Mouse (Mus musculus) MEL (cell line): ENCODE data around the gene Mtss1l. TPM values are rescaled to one million over a fixed set of nuclear protein-coding genes. Genes with fewer than 3 reads are reported as not detected.

Source experiments
- DNase-seq: peaks from one replicate; pipeline ENCODE4 v3.0.0; 2011; ENCODE audit warnings: low read depth, low spot score
- H3K27ac ChIP-seq: 2 replicates; pipeline ENCODE4 v1.5.1; 2012; ENCODE audit warnings: low read depth, mild to moderate bottlenecking, control low read depth, low read length, moderate library complexity; ENCODE audit not compliant: control insufficient read depth
- H3K27me3 ChIP-seq, 2 experiments: fragments of 150-350 bp in 1 of 2; sonication (generic) in 1 of 2; 2 replicates each; pipeline ENCODE4 v1.6.1; 2012; ENCODE audit warnings: low read length in 2 of 2, mild to moderate bottlenecking in 2 of 2, improper control_type of control experiment in 1 of 2, moderate library complexity in 1 of 2; ENCODE audit not compliant: insufficient read depth in 2 of 2, control insufficient read depth in 1 of 2
- H3K36me3 ChIP-seq, 2 experiments: 2 replicates each; pipeline ENCODE4 v1.6.1; 2012 to 2014; ENCODE audit warnings: low read length in 2 of 2, improper control_type of control experiment in 1 of 2, inconsistent platforms in 1 of 2, mild to moderate bottlenecking in 1 of 2; ENCODE audit not compliant: insufficient read depth in 2 of 2, control insufficient read depth in 1 of 2
- H3K4me1 ChIP-seq, 2 experiments: fragments of 150-350 bp in 1 of 2; sonication (generic) in 1 of 2; 2 replicates each; pipeline ENCODE4 v1.6.1; 2012; ENCODE audit warnings: low read length in 2 of 2, improper control_type of control experiment in 1 of 2, mild to moderate bottlenecking in 1 of 2; ENCODE audit not compliant: insufficient read depth in 2 of 2, control insufficient read depth in 1 of 2
- H3K4me3 ChIP-seq, 2 experiments: fragments of 150-350 bp in 1 of 2; sonication (generic) in 1 of 2; 2 replicates each; pipeline ENCODE4 v1.5.1; 2012; ENCODE audit warnings: low read depth in 2 of 2, low read length in 2 of 2, mild to moderate bottlenecking in 2 of 2, moderate library complexity in 2 of 2, control low read depth in 1 of 2, improper control_type of control experiment in 1 of 2; ENCODE audit not compliant: control insufficient read depth in 1 of 2, insufficient read depth in 1 of 2
- H3K79me2 ChIP-seq: 2 replicates; pipeline ENCODE4 v1.6.1; 2012; ENCODE audit warnings: mild to moderate bottlenecking, low read length, moderate library complexity; ENCODE audit not compliant: control insufficient read depth, poor library complexity, insufficient read depth
- H3K9ac ChIP-seq: 2 replicates; pipeline ENCODE4 v1.6.1; 2012; ENCODE audit warnings: low read depth, mild to moderate bottlenecking, control low read depth, low read length, moderate library complexity; ENCODE audit not compliant: control insufficient read depth, poor library complexity, severe bottlenecking
- H3K9me3 ChIP-seq: fragments of 150-350 bp; sonication (generic); replicated peaks from 2 replicates; pipeline ENCODE4 v1.6.1; 2012; ENCODE audit warnings: mild to moderate bottlenecking, low read length, improper control_type of control experiment, moderate library complexity; ENCODE audit not compliant: insufficient read depth
- CHD1 ChIP-seq: IDR thresholded peaks from 2 replicates; pipeline ENCODE4 v1.6.1; 2012; ENCODE audit warnings: low read depth, mild to moderate bottlenecking, inconsistent platforms, low read length, improper control_type of control experiment
- CHD2 ChIP-seq: IDR thresholded peaks from 2 replicates; pipeline ENCODE4 v1.6.1; 2011; ENCODE audit warnings: low read length, improper control_type of control experiment
- CTCF ChIP-seq, 3 experiments: IDR thresholded peaks in 2 of 3; conservative IDR thresholded peaks in 1 of 3; 2 replicates each; pipeline ENCODE4 v1.5.1; 2011 to 2012; ENCODE audit warnings: low read length in 3 of 3, low read depth in 2 of 3, mild to moderate bottlenecking in 2 of 3, improper control_type of control experiment in 1 of 3, inconsistent platforms in 1 of 3, mixed read lengths in 1 of 3, moderate library complexity in 1 of 3; ENCODE audit not compliant: control insufficient read depth in 1 of 3, insufficient read depth in 1 of 3, poor library complexity in 1 of 3, severe bottlenecking in 1 of 3
- EP300 ChIP-seq, 2 experiments: IDR thresholded peaks; 2 replicates each; pipeline ENCODE4 v1.6.1; 2011; ENCODE audit warnings: improper control_type of control experiment in 2 of 2, low read length in 2 of 2, low read depth in 1 of 2, mild to moderate bottlenecking in 1 of 2
- ETS1 ChIP-seq: IDR thresholded peaks from 2 replicates; pipeline ENCODE4 v1.6.1; 2012; ENCODE audit warnings: low read depth, mild to moderate bottlenecking, inconsistent platforms, low read length, improper control_type of control experiment, moderate library complexity
- HCFC1 ChIP-seq: IDR thresholded peaks from 2 replicates; pipeline ENCODE4 v1.6.1; 2012; ENCODE audit warnings: low read depth, mild to moderate bottlenecking, inconsistent platforms, low read length, improper control_type of control experiment, moderate library complexity
- JUND ChIP-seq: IDR thresholded peaks from 2 replicates; pipeline ENCODE4 v1.6.1; 2011; ENCODE audit warnings: low read depth, mild to moderate bottlenecking, improper control_type of control experiment, low read length
- KAT2A ChIP-seq: conservative IDR thresholded peaks from 2 replicates; pipeline ENCODE4 v1.6.1; 2012; ENCODE audit warnings: low read depth, low read length, improper control_type of control experiment, inconsistent platforms
- MAFK ChIP-seq: IDR thresholded peaks from 2 replicates; pipeline ENCODE4 v1.6.1; 2011; ENCODE audit warnings: low read depth, mild to moderate bottlenecking, low read length, improper control_type of control experiment, borderline replicate concordance
- MAZ ChIP-seq: IDR thresholded peaks from 2 replicates; pipeline ENCODE4 v1.6.1; 2012; ENCODE audit warnings: low read depth, mild to moderate bottlenecking, inconsistent platforms, low read length, improper control_type of control experiment
- MYB ChIP-seq: IDR thresholded peaks from 2 replicates; pipeline ENCODE4 v1.6.1; 2011; ENCODE audit warnings: mild to moderate bottlenecking, low read depth, low read length, improper control_type of control experiment
- NELFE ChIP-seq: IDR thresholded peaks from 2 replicates; pipeline ENCODE4 v1.6.1; 2011; ENCODE audit warnings: low read depth, low read length, improper control_type of control experiment
- POLR2A ChIP-seq, 2 experiments: IDR thresholded peaks; 2 replicates each; pipeline ENCODE4 v1.6.1; 2011 to 2012; ENCODE audit warnings: low read length in 2 of 2, mild to moderate bottlenecking in 2 of 2, control low read depth in 1 of 2, improper control_type of control experiment in 1 of 2, low read depth in 1 of 2, moderate library complexity in 1 of 2; ENCODE audit not compliant: control insufficient read depth in 1 of 2, insufficient read depth in 1 of 2, poor library complexity in 1 of 2
- POLR2AphosphoS2 ChIP-seq: IDR thresholded peaks from 2 replicates; pipeline ENCODE4 v1.6.1; 2011; ENCODE audit warnings: low read length, improper control_type of control experiment
- RCOR1 ChIP-seq: IDR thresholded peaks from 2 replicates; pipeline ENCODE4 v1.6.1; 2012; ENCODE audit warnings: low read depth, mild to moderate bottlenecking, inconsistent platforms, low read length, improper control_type of control experiment
- SMC3 ChIP-seq: IDR thresholded peaks from 2 replicates; pipeline ENCODE4 v1.6.1; 2011; ENCODE audit warnings: low read depth, low read length, improper control_type of control experiment
- TAL1 ChIP-seq: IDR thresholded peaks from 2 replicates; pipeline ENCODE4 v1.6.1; 2012; ENCODE audit warnings: mild to moderate bottlenecking, inconsistent platforms, low read length, moderate library complexity, mixed read lengths
- TBP ChIP-seq: IDR thresholded peaks from 2 replicates; pipeline ENCODE4 v1.8.0; 2011; ENCODE audit warnings: low read depth, low read length, improper control_type of control experiment
- TCF12 ChIP-seq: IDR thresholded peaks from 2 replicates; pipeline ENCODE4 v1.6.1; 2014; ENCODE audit warnings: low read depth, mild to moderate bottlenecking, inconsistent platforms, low read length, improper control_type of control experiment, moderate library complexity
- UBTF ChIP-seq: IDR thresholded peaks from 2 replicates; pipeline ENCODE4 v1.6.1; 2012; ENCODE audit warnings: low read depth, mild to moderate bottlenecking, inconsistent platforms, low read length, improper control_type of control experiment, moderate library complexity, borderline replicate concordance; ENCODE audit not compliant: insufficient read depth
- ZC3H11A ChIP-seq: IDR thresholded peaks from 2 replicates; pipeline ENCODE4 v1.6.1; 2012; ENCODE audit warnings: low read depth, mild to moderate bottlenecking, inconsistent platforms, low read length, improper control_type of control experiment
- ZMIZ1 ChIP-seq: IDR thresholded peaks from 2 replicates; pipeline ENCODE4 v1.6.1; 2012; ENCODE audit warnings: low read depth, mild to moderate bottlenecking, inconsistent platforms, low read length, improper control_type of control experiment, moderate library complexity
- polyA plus RNA-seq, 2 experiments: library from polyadenylated mRNA; stranded (reverse) in 1 of 2; unstranded in 1 of 2; fragments of >175 nt in 1 of 2; fragments of >200 nt in 1 of 2; gene quantifications; 2 replicates each; pipeline versions ENCODE4 v1.2.1 to v1.2.4; 2012; ENCODE audit warnings: low replicate concordance in 2 of 2, low read depth in 1 of 2; ENCODE audit not compliant: insufficient read length in 2 of 2, insufficient read depth in 1 of 2, missing spikeins in 1 of 2
- total RNA-seq: library from RNA; depleted of rRNA; stranded (reverse); fragments of 300-350 nt; gene quantifications from 2 replicates; pipeline ENCODE4 v1.2.3, GENCODE M21; 2012

Mtss1l gene
- total and polyA plus RNA-seq, 3 experiments = 1.2 to 4.3 TPM; not detected in 1

GRCm38 (mm10) chr8:110764671-110765070 is 43.4 kb downstream of the Mtss1l start:
- Histone ChIP-seq H3K4me3 (no peak overlapping the region), H3K27ac (no peak overlapping the region)
- no peak for TF ChIP-seq JUND
- TF ChIP-seq POLR2AphosphoS2 = no peak
- TF ChIP-seq RCOR1 = no peak
- TF ChIP-seq CHD1 = no peak
- TF ChIP-seq TCF12 = no peak
- TF ChIP-seq MAFK = no peak
- TF ChIP-seq NELFE = no peak
- no peak for TF ChIP-seq CTCF (IDR thresholded peaks at IDR 0.05 in 2 of 3, conservative IDR thresholded peaks at IDR 0.05 in 1 of 3; ENCODE audit: control insufficient read depth in 1 of 3, insufficient read depth in 1 of 3, low read depth in 2 of 3, low read length in 3 of 3, poor library complexity in 1 of 3, severe bottlenecking in 1 of 3)
- no peak for TF ChIP-seq TAL1
- TF ChIP-seq TBP = no peak
- no peak for TF ChIP-seq ZMIZ1
- TF ChIP-seq SMC3 = no peak
- no peak for TF ChIP-seq KAT2A
- no peak for TF ChIP-seq CHD2
- no peak for TF ChIP-seq MYB
- no peak for TF ChIP-seq MAZ
- no peak for TF ChIP-seq ETS1
- TF ChIP-seq POLR2A (IDR thresholded peaks at IDR 0.05; ENCODE audit: control insufficient read depth in 1 of 2, insufficient read depth in 1 of 2, low read depth in 1 of 2, low read length in 2 of 2, poor library complexity in 1 of 2) = no peak

GRCm38 (mm10) chr8:110767261-110767660 is 46.0 kb downstream of the Mtss1l start:
- H3K4me1 ChIP-seq = no peaks in the 10 kb centered on the region
- no peaks in the 10 kb centered on the region for H3K36me3 ChIP-seq
- no peaks in the 10 kb centered on the region for H3K79me2 ChIP-seq
- DNase-seq = no peak
- no peak overlapping the region for H3K27ac ChIP-seq
- H3K9me3 ChIP-seq = no peaks in the 10 kb centered on the region
- no peak overlapping the region for H3K4me3 ChIP-seq
- no peak for TF ChIP-seq CHD2
- TF ChIP-seq HCFC1 = no peak
- no peak for TF ChIP-seq ZC3H11A
- TF ChIP-seq EP300 (IDR thresholded peaks at IDR 0.05; ENCODE audit: low read depth in 1 of 2, low read length in 2 of 2) = no peak
- no peak for TF ChIP-seq MAZ
- no peak for TF ChIP-seq UBTF
- no peak for TF ChIP-seq TCF12
- no peak for TF ChIP-seq ETS1
- TF ChIP-seq TBP = no peak
- no peak for TF ChIP-seq MAFK
- no peaks in the 10 kb centered on the region for H3K27me3 ChIP-seq
- H3K9ac ChIP-seq = no peak overlapping the region

More at GRCm38 (mm10) chr8:110764671-110765070, 43.4 kb downstream of the Mtss1l start:
- no peaks in the 10 kb centered on the region for H3K9me3 ChIP-seq
- no peak for DNase-seq
- peaks cover 0 to 6% of the 10 kb centered on the region in 2 experiments; a peak in 2 of 4 replicates for H3K36me3 ChIP-seq
- H3K79me2 ChIP-seq = no peaks in the 10 kb centered on the region
- H3K27me3 ChIP-seq = no peaks in the 10 kb centered on the region
- H3K9ac ChIP-seq = no peak overlapping the region
- peaks cover 0 to 14% of the 10 kb centered on the region in 2 experiments; a peak in 3 of 4 replicates for H3K4me1 ChIP-seq
